Mouse (Mus musculus): ENCODE results near the gene Rsph14.

The Rsph14 gene

GRCm38 (mm10) chr10:74994863-74995262, 37.5 kb downstream of the Rsph14 start:
- DNase-seq (ENCODE audit: low read depth, low spot score), result no peak

- no peak for DNase-seq (ENCODE audit: low read depth, low spot score)
Observed at GRCm38 (mm10) chr10:74990584-74991322, 41.6 kb downstream of the Rsph14 start.

GRCm38 (mm10) chr10:74989814-74990213, 42.6 kb downstream of the Rsph14 start:
- no peak for DNase-seq (ENCODE audit: low read depth, low spot score)

GRCm38 (mm10) chr10:74987698-74988470, 44.5 kb downstream of the Rsph14 start:
- no peak for DNase-seq (ENCODE audit: low read depth, low spot score)

GRCm38 (mm10) chr10:74983176-74983575, 49.2 kb downstream of the Rsph14 start:
- no peak for DNase-seq (ENCODE audit: low read depth, low spot score)

- no peak for DNase-seq (ENCODE audit: low read depth, low spot score)
Observed at GRCm38 (mm10) chr10:74981159-74981558, 51.2 kb downstream of the Rsph14 start.

GRCm38 (mm10) chr10:74978056-74978455, 54.3 kb downstream of the Rsph14 start:
- DNase-seq (ENCODE audit: low read depth, low spot score), result no peak

- DNase-seq (ENCODE audit: low read depth, low spot score), result no peak
Observed at GRCm38 (mm10) chr10:74976429-74976828, 56.0 kb downstream of the Rsph14 start.

GRCm38 (mm10) chr10:74975626-74976025, 56.8 kb downstream of the Rsph14 start:
- DNase-seq (ENCODE audit: low read depth, low spot score), result no peak

- no peak for DNase-seq (ENCODE audit: low read depth, low spot score)
Observed at GRCm38 (mm10) chr10:74973026-74973425, 59.4 kb downstream of the Rsph14 start.

- no peak for DNase-seq (ENCODE audit: low read depth, low spot score)
Observed at GRCm38 (mm10) chr10:74969266-74969665, 63.1 kb downstream of the Rsph14 start.

- no peak for DNase-seq (ENCODE audit: low read depth, low spot score)
Observed at GRCm38 (mm10) chr10:74967651-74968267, 64.6 kb downstream of the Rsph14 start.

GRCm38 (mm10) chr10:74966850-74967451, 65.4 kb downstream of the Rsph14 start, which contains the start of gene Gnaz:
Gene Gnaz (plus strand): TSS chr10:74967177.
- DNase-seq (ENCODE audit: low read depth, low spot score), result peak; percentile 98

- no peak for DNase-seq (ENCODE audit: low read depth, low spot score)
Observed at GRCm38 (mm10) chr10:74964380-74964779, 68.0 kb downstream of the Rsph14 start.

- DNase-seq (ENCODE audit: low read depth, low spot score), result no peak
Observed at GRCm38 (mm10) chr10:74952830-74953443, 79.4 kb downstream of the Rsph14 start.

- DNase-seq (ENCODE audit: low read depth, low spot score), result no peak
Observed at GRCm38 (mm10) chr10:74940795-74941194, 91.6 kb downstream of the Rsph14 start.

GRCm38 (mm10) chr10:74939300-74939699, 93.1 kb downstream of the Rsph14 start:
- no peak for DNase-seq (ENCODE audit: low read depth, low spot score)

GRCm38 (mm10) chr10:74938410-74938809, 94.0 kb downstream of the Rsph14 start:
- no peak for DNase-seq (ENCODE audit: low read depth, low spot score)

- peak; percentile 39 for DNase-seq (ENCODE audit: low read depth, low spot score)
Observed at GRCm38 (mm10) chr10:74937003-74937790, 95.2 kb downstream of the Rsph14 start.

- DNase-seq (ENCODE audit: low read depth, low spot score), result peak; percentile 38
Observed at GRCm38 (mm10) chr10:74935016-74935415, 97.4 kb downstream of the Rsph14 start.

- no peak for DNase-seq (ENCODE audit: low read depth, low spot score)
Observed at GRCm38 (mm10) chr10:74934521-74934920, 97.9 kb downstream of the Rsph14 start.

All from mesoderm, embryonic 11.5 days (tissue).